Mouse (Mus musculus) yolk sac, embryonic 10.5 days (tissue): Measurements from ENCODE around the gene Olfr1355.
"Not testable (repeated sequence)": the region's sequence is repeated elsewhere in the genome, so short reads cannot be mapped to it uniquely, and the experiment has no call there.

ENCODE experiments used
- DNase-seq: peaks from one replicate; pipeline ENCODE4 v3.0.0-alpha.2; 2017; ENCODE audit warnings: low spot score

The Olfr1355 gene

GRCm38 (mm10) chr10:78875240-78875639 is at the start of gene Olfr1355:
Olfr1355 (plus strand) TSS chr10:78875540.
- DNase-seq, result no peak

- not testable (repeated sequence) for DNase-seq
Observed at GRCm38 (mm10) chr10:78840456-78840855, 34.9 kb upstream of the Olfr1355 start.

- DNase-seq, result no peak
Observed at GRCm38 (mm10) chr10:78852066-78852465, 23.3 kb upstream of the Olfr1355 start, which contains the start of gene Olfr1356. Olfr1356 (minus strand) TSS chr10:78852166.

- DNase-seq, result not testable (repeated sequence)
Observed at GRCm38 (mm10) chr10:78912871-78913270, 37.5 kb downstream of the Olfr1355 start, which contains the start of gene Olfr1354. Olfr1354 (plus strand) TSS chr10:78913171.
